Mouse (Mus musculus): ENCODE results near the gene Raver2. TPM values are rescaled to one million over a fixed set of nuclear protein-coding genes. Genes with fewer than 3 reads are reported as not detected.
"Not testable (repeated sequence)": the region's sequence is repeated elsewhere in the genome, so short reads cannot be mapped to it uniquely, and the experiment has no call there.

Raver2 gene
- polyA plus RNA-seq, 1 experiment from 2014 or later, result 12.5 TPM

DNA sequence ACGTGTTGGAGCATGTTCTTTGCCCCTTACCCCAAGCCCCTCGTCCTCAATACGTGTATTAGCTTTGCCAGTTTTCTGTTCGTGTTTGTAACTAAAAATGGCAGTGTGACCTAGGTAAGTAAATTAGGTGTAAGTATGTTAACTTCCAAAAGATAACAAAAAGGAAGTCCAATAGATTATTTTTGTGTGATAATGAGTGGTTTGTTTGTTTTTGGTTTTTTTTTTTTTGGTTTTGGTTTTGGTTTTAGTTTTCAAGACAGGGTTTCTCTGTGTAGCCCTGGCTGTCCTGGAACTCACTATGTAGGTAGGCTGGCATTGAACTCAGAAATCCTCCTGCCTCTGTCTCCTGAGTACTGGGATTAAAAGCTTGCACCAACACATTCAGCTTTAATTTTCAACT lies 2.8 kb downstream of the Raver2 start:
- ATAC-seq (ENCODE audit: insufficient read depth) (no peak), DNase-seq (no peak)
- Histone ChIP-seq H3K4me2 (no peak overlapping the region), H3K4me1 (ENCODE audit: insufficient read depth) (0 out of 2 replicates have a peak, but pooled peaks cover 4% of the 10 kb centered on the region), H3K36me3 (ENCODE audit: insufficient read depth) (no peaks in the 10 kb centered on the region), H3K27me3 (ENCODE audit: insufficient read depth, low read length) (no peaks in the 10 kb centered on the region), H3K4me3 (ENCODE audit: low read depth, low read length) (no peak overlapping the region), H3K9ac (no peak overlapping the region), H3K27ac (ENCODE audit: low read depth) (no peak overlapping the region), H3K9me3 (ENCODE audit: low read depth, low read length) (no peaks in the 10 kb centered on the region)
- no peak for TF ChIP-seq CTCF (IDR thresholded peaks at IDR 0.05; ENCODE audit: low read depth)
- 55% methylated on average over 4 of the region's 4 CpGs for WGBS

DNA sequence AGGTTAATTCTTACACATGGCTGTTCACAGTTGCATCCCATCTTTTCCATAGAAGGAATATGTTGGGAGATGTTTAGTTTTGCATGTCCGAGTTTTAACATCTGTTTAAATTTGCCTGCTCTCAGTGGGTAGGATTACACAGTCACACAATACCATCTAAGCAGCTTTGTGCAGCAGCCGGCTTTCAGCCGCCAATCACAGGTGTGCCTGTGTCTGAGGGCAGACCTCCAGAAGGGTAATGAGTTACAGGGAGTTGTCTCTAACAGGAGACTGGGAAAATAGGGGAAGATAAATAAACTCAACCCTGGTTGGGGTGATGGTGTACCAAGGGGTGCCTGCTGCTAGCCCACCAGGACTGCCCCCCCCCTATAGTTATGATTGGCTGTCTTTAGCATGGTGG lies 7.6 kb downstream of the Raver2 start:
- H3K4me3 ChIP-seq (ENCODE audit: low read depth, low read length), result no peak overlapping the region
- TF ChIP-seq CTCF (IDR thresholded peaks at IDR 0.05; ENCODE audit: low read depth), result no peak
- 36% methylated on average over 3 of the region's 3 CpGs for WGBS
- H3K27ac ChIP-seq (ENCODE audit: low read depth), result no peak overlapping the region
- no peak overlapping the region for H3K4me2 ChIP-seq
- ATAC-seq (ENCODE audit: insufficient read depth) (no peak), DNase-seq (no peak)
- no peaks in the 10 kb centered on the region for H3K9me3 ChIP-seq (ENCODE audit: low read depth, low read length)
- H3K9ac ChIP-seq, result no peak overlapping the region
- H3K36me3 ChIP-seq (ENCODE audit: insufficient read depth), result no peaks in the 10 kb centered on the region
- no peaks in the 10 kb centered on the region for H3K27me3 ChIP-seq (ENCODE audit: insufficient read depth, low read length)
- H3K4me1 ChIP-seq (ENCODE audit: insufficient read depth), result no peaks in the 10 kb centered on the region

DNA sequence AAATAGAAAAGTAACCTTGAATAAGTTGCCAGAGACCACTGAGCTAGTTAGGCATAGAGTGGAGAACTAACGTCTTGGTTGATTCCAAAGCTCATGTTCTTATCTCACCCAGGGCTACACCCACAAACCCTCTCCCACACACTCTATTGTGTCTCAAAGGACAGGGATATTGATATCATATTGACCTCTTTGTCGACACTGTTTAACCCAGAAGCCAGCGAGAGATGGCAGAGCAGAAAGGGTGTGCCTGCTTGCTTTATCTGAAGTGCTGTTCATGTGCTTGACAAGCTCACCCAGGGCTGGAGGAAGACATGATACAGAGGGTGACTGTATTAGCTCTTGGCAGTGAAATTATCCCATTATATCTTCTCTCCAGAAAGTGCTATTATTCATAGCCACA lies 11.2 kb downstream of the Raver2 start:
- no peak for ATAC-seq (ENCODE audit: insufficient read depth)
- no peaks in the 10 kb centered on the region for H3K27me3 ChIP-seq (ENCODE audit: insufficient read depth, low read length)
- no peak for TF ChIP-seq CTCF (IDR thresholded peaks at IDR 0.05; ENCODE audit: low read depth)

DNA sequence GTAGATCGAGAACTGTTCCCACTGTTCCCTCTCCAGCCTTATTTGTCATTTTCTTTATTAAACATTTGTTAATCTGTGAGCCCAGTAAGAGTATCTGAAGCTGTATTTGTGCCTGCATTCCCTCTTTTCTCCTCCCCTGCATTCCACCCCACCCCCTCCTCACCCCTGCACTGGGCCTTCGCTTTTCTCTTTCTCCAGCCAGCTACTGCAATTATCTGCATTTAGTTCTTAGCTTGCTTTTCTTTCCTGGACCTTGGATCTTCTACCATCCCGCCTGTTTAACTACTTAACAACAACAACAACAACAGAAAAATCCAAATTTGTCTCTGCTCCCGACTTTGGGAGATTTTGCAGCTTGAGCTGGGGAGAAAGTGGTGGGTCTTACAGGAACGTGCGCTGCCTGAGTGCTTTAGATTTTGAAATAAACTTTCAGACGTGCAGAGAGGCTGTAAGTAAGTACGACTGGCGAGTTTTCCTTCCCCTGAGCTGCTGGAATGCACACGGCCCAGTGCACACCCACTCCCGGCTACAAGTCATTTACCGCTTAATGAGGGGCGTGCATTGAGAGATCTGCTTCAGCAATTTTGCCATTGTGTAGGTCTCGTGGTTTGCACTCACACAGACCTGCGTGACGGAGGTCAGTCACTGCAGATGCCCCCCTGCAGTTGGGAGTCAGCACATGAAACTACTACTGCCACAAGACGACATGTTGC lies 13.5 kb downstream of the Raver2 start:
- Histone ChIP-seq H3K4me1 (ENCODE audit: insufficient read depth) (no peaks in the 10 kb centered on the region), H3K27me3 (ENCODE audit: insufficient read depth, low read length) (no peaks in the 10 kb centered on the region), H3K27ac (ENCODE audit: low read depth) (no peak overlapping the region; the same call in 1 of the 2 replicates), H3K4me3 (ENCODE audit: low read depth, low read length) (no peak overlapping the region), H3K9me3 (ENCODE audit: low read depth, low read length) (no peaks in the 10 kb centered on the region), H3K4me2 (no peak overlapping the region), H3K9ac (no peak overlapping the region), H3K36me3 (ENCODE audit: insufficient read depth) (no peaks in the 10 kb centered on the region)
- peak; percentile 46 for DNase-seq
- no peak for TF ChIP-seq CTCF (IDR thresholded peaks at IDR 0.05; ENCODE audit: low read depth)
- peak; percentile 44; the same call in 1 of the 2 replicates for ATAC-seq (ENCODE audit: insufficient read depth)
- 36% methylated on average over 17 of the region's 17 CpGs for WGBS

More for the DNA sequence above, 11.2 kb downstream of the Raver2 start:
- no peak overlapping the region for H3K9ac ChIP-seq
- no peak overlapping the region for H3K27ac ChIP-seq (ENCODE audit: low read depth)
- no peaks in the 10 kb centered on the region for H3K36me3 ChIP-seq (ENCODE audit: insufficient read depth)
- no peak overlapping the region for H3K4me3 ChIP-seq (ENCODE audit: low read depth, low read length)
- no peaks in the 10 kb centered on the region for H3K9me3 ChIP-seq (ENCODE audit: low read depth, low read length)
- H3K4me1 ChIP-seq (ENCODE audit: insufficient read depth), result no peaks in the 10 kb centered on the region
- 17% methylated on average over 3 of the region's 3 CpGs for WGBS
- no peak overlapping the region for H3K4me2 ChIP-seq
- DNase-seq, result no peak

DNA sequence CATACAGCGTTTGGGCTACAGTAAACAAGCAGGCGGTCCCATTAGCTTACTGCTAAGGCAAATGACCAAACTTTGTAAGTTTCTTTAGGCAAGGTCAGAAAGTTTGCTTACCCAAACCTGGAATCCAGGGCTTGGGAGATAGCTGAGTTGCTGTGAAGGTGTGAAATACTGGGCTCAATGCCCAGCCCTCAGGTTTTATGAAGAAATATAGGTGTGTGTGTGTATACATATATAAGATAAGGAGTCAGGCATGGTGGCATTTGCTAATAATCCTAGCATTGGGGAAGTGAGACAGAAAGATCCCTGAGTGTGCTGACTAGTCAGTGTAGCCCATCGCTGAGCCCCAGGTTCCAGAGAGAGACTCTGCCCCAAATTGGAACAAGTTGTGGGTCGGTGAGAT lies 16.1 kb downstream of the Raver2 start:
- Histone ChIP-seq H3K9me3 (ENCODE audit: low read depth, low read length) (no peaks in the 10 kb centered on the region), H3K36me3 (ENCODE audit: insufficient read depth) (no peaks in the 10 kb centered on the region), H3K27me3 (ENCODE audit: insufficient read depth, low read length) (no peaks in the 10 kb centered on the region), H3K9ac (no peak overlapping the region), H3K4me1 (ENCODE audit: insufficient read depth) (no peaks in the 10 kb centered on the region), H3K4me2 (no peak overlapping the region), H3K27ac (ENCODE audit: low read depth) (no peak overlapping the region), H3K4me3 (ENCODE audit: low read depth, low read length) (no peak overlapping the region)
- no peak for TF ChIP-seq CTCF (IDR thresholded peaks at IDR 0.05; ENCODE audit: low read depth)
- ATAC-seq (ENCODE audit: insufficient read depth), result no peak
- DNase-seq, result no peak
- 63% methylated on average over 4 of the region's 4 CpGs for WGBS

DNA sequence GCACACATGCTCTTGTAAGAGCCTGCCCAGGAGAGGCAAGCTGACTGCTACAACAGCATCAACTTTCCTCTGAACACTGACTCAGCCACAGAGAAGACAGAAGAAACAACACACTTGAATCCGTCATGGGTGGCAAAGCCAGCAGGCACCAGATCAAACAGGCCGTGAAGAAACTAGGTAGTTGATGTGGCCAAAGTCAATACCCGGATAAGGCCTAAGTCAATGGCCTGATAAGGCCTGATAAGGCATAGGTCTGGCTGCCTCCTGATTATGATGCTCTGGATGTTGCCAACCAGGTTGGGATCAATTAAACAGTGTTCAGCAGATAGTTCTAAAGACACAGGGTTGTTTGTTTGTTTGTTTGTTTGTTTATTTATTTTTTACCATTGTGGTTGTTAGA lies 17.3 kb downstream of the Raver2 start:
- no peaks in the 10 kb centered on the region for H3K27me3 ChIP-seq (ENCODE audit: insufficient read depth, low read length)
- TF ChIP-seq CTCF (IDR thresholded peaks at IDR 0.05; ENCODE audit: low read depth), result no peak
- no peak for DNase-seq
- ATAC-seq (ENCODE audit: insufficient read depth), result no peak
- no peaks in the 10 kb centered on the region for H3K9me3 ChIP-seq (ENCODE audit: low read depth, low read length)
- H3K4me3 ChIP-seq (ENCODE audit: low read depth, low read length), result no peak overlapping the region
- no peak overlapping the region for H3K4me2 ChIP-seq
- no peaks in the 10 kb centered on the region for H3K36me3 ChIP-seq (ENCODE audit: insufficient read depth)
- H3K9ac ChIP-seq, result no peak overlapping the region
- no peak overlapping the region for H3K27ac ChIP-seq (ENCODE audit: low read depth)
- H3K4me1 ChIP-seq (ENCODE audit: insufficient read depth), result no peaks in the 10 kb centered on the region
- WGBS, result 62% methylated on average over 3 of the region's 3 CpGs

DNA sequence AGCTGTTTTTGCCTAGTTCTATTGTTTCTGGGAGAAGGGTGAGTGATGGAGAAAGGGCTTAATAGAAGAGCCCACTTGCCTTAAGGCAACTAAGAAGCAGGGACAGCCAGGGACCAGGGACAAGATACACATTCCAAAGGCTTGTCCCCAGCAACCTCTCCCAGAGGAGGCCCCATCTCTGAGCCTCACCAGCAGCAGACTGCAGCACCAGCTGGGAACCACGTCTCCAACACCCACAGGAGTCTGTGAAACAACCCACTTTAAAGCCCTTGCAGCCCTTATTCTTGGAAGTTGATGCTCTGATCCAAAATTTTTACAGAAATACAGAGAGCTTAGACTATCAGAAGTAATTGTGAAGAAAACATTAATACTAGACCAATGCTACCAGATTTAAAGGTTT lies 18.9 kb downstream of the Raver2 start:
- Histone ChIP-seq H3K27me3 (ENCODE audit: insufficient read depth, low read length) (no peaks in the 10 kb centered on the region), H3K9ac (no peak overlapping the region), H3K9me3 (ENCODE audit: low read depth, low read length) (no peaks in the 10 kb centered on the region), H3K27ac (ENCODE audit: low read depth) (no peak overlapping the region), H3K4me3 (ENCODE audit: low read depth, low read length) (no peak overlapping the region), H3K4me2 (no peak overlapping the region), H3K36me3 (ENCODE audit: insufficient read depth) (no peaks in the 10 kb centered on the region), H3K4me1 (ENCODE audit: insufficient read depth) (no peaks in the 10 kb centered on the region)
- TF ChIP-seq CTCF (IDR thresholded peaks at IDR 0.05; ENCODE audit: low read depth), result no peak
- 37% methylated on average over 1 of the region's 1 CpGs for WGBS
- ATAC-seq (ENCODE audit: insufficient read depth) (no peak), DNase-seq (no peak)

DNA sequence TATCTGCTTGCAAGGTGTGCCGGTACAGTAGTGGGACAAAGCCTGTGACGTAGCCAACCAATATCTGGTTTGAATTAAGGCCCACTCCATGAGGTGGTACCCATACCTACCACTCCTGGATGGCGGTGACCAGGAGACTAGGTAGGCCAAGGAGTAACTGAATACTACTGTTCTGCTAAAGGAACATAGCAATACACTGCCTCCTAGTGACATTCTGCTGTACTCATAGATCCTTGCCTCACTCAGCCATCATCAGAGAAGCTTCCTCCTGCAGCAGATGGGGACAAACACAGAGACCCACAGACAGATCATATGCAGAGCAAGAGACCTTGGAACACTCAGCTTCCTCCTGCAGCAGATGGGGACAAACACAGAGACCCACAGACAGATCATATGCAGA lies 21.8 kb downstream of the Raver2 start:
- DNase-seq; H3K4me2 ChIP-seq; H3K9me3 ChIP-seq (ENCODE audit: low read depth, low read length); H3K36me3 ChIP-seq (ENCODE audit: insufficient read depth); H3K9ac ChIP-seq; H3K27me3 ChIP-seq (ENCODE audit: insufficient read depth, low read length); H3K4me1 ChIP-seq (ENCODE audit: insufficient read depth); ATAC-seq (ENCODE audit: insufficient read depth); H3K4me3 ChIP-seq (ENCODE audit: low read depth, low read length); H3K27ac ChIP-seq (ENCODE audit: low read depth): not testable (repeated sequence)
- WGBS, result 96% methylated on average over 3 of the region's 3 CpGs
